Mouse (Mus musculus) cerebellum, adult 9-10 months (tissue): ENCODE results near the gene Bad.

Experiments used
- DNase-seq: peaks from one replicate; pipeline ENCODE4 v3.0.0; 2022

Bad gene

GRCm38 (mm10) chr19:6915276-6915675 is 26.4 kb upstream of the Bad start:
- DNase-seq: no peak

GRCm38 (mm10) chr19:6916496-6916895 is 25.2 kb upstream of the Bad start:
- DNase-seq: peak; percentile 26

- DNase-seq: peak; percentile 33
Measured at GRCm38 (mm10) chr19:6918321-6918720, 23.3 kb upstream of the Bad start.

GRCm38 (mm10) chr19:6919431-6919830 is 22.2 kb upstream of the Bad start:
- DNase-seq: peak; percentile 48

DNA sequence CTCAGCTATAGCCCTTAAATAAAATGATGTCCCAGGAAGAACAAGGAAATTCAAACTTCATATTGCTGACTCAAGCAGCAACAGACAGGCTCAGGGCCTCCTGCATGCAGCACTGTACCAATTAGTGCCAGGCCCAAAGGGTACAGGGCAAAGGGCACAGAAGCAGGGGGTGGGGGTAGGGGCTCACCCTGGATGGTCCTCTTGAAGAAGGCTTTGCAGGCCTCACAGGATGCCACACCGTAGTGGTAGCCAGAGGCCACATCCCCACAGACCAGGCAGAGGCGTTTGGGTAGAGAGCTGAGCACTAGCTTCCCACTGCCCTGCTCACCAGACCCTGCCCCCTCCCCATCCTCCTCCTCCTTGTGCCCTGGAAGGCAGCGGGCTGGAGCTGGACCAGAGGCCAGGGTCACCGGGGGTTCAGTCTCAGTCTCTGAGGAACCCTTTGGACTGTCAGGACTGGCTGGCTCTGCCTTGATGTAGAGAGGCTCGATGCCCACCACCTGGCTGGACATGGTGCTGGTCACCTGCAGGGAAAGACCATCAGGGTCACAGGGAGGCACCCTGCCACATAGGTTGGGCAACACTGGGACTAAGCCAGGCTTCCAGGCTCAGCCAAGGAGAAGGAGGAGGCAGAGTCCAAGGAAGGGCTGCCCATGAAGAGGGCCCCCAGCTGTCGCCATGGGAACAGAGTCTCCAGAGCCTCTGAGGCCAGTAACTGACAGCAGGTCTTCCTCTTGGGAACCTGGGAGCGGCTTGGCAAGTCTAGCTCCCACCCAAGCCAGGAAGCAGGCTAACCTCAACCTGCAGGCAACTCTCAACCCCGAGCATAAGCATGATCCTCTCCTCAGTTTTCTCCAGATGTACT is 21.6 kb upstream of the Bad start:
- peak; percentile 81 for DNase-seq

- DNase-seq: peak; percentile 84
Measured at GRCm38 (mm10) chr19:6920741-6921636, 20.7 kb upstream of the Bad start.

DNA sequence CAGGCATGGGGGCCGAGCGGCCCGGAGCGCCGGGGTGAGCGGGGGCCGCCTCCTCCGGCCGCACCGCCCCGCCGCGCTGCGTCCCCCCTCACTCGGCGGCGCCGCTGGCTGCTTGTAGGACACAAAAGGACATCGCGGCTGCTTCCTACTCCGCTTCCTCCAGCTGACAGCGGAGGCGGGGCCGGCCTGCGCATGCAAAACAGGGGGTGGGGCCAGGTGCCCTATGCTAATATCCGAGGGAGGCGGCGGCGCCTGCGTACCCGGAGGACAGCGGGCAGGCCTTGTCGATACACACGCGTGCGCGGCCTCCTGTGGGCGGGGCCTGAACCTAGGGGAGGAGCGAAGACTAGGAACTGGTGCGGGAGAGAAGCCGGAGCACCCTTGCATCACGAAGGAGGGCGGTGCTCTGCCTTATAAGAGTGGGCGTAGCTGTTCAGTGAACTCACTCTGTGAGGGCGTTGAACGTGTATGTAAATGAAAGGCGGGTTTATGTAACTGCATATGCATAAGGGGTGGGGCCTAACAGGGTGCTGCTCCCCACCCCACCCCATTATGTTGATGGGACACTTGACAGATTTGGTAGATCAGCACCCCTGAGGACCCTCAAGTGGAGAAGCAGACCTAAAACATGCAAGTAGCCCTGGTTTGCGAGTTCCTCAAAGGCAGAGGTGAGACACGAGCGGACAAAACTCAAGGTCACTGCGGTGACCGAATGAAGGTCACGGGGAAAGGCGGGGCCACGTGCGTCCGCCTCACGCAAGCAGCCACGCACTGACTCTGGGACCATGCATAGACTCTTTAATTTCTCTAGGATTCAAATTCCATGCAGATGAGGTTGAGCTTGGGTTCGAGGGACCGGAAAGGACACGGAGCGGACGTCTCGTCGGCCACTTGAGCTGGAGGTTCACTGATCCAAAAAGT is 19.8 kb upstream of the Bad start, which contains the start of gene Esrra:
Gene Esrra, minus strand, starts transcription at position 167 of the 921 bp plus-strand sequence.
- peak; percentile 100 for DNase-seq

DNA sequence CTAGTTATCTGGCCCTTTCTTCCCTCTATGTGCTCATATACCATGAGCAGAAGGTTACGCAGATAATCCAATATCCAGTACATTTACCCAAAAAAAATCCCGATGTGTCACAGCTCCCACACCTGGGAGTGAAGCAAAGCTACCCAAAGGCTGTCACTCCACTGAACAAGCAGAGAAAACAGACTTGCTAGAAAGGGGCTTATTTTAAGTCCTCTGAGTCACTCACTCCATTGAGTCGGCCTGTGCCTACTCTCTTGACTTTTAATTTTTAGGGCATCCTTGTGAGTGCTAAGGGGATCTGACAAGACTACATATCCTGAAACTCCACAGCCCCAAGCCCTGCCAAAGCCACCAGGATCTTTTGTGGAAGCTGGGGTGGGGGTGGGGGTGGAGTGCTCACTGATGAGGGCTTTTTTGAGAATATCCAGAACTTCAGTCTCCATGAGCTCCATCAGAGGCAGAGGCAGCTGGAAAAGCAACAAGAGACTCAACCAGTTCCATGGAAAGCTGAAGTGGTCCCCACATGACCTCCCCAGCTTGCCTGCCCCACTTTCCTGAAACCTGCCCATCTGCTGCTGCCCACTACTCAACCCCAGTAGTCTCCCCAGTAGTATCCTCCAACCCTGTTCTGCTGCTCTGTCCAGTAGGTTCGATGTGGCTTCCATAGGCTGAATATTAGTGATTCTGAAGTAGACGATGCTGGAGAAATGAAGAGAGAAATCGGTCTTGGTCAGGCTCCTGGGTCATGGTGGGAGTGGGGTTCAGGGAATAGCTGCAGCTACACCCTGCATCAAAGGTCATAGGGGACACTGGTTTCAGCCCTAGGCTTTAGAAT is 18.5 kb upstream of the Bad start:
- no peak for DNase-seq

DNA sequence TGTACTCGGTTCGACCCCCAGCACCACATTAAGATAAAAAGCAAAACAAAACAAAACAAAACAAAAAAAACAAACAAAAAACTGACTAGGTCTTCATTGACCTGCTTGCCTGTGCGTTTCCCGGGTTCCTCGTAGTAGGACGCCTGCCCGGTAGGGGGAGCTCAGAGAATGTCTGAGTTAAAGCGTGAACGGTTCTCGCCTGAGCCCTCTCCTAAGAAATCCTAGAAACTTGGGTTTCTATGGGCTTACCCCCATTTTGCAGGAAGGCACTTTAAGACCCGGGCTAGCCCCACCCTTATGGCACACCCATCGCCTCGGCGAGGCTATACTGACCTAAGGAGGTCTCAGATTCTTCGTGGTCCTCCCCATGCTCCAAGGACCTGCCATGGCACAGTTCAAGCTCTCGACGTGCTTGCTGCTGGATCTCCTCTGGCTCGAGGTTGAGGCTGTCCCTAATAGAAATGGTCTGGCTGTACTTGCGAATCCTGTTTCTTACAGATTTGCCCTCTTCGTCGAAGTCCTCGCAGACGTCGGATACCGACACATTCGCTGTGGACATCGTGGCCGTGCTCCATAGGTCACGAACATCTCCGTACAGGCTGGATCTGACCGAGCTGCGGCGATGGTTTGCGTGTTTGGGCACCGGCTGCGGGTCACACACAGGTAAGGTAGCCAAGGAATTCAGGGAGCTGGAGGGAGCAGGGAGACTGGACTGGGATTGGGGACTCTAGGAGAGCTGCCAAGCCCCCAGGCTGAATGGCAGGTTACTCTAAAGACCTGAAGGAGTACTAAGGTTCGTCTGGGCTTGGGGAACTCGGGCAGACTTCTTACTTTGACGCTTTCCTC is 17.0 kb upstream of the Bad start:
- peak; percentile 94 for DNase-seq

GRCm38 (mm10) chr19:6925307-6925573 is 16.4 kb upstream of the Bad start, which contains the start of gene Catsperz:
Gene Catsperz, minus strand, starts transcription at chr19:6925380.
- no peak for DNase-seq

GRCm38 (mm10) chr19:6925611-6926329 is 15.9 kb upstream of the Bad start:
- DNase-seq: no peak

- DNase-seq: no peak
Measured at GRCm38 (mm10) chr19:6926559-6927255, 15.0 kb upstream of the Bad start.

DNA sequence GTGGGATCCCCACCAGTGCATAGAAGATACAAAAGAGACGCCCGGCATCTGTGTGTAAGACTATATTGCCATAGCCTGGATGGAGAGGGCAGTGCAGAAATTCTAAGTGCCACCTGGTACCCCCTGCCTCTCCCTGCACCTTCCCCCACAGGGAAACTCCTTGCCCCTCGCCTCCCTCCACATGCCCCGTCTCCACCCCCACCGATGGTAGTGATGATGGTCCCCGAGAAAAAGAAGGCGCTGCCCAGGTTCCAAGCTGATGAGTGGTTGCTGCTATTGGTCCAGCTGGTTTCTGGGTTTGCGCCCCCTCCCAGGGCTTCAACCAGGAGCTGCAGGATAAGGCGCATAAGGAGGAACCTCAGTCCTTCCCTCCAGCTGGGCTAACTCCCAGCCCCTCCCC is 13.6 kb upstream of the Bad start:
- no peak for DNase-seq

GRCm38 (mm10) chr19:6931002-6931401 is 10.7 kb upstream of the Bad start:
- no peak for DNase-seq

DNA sequence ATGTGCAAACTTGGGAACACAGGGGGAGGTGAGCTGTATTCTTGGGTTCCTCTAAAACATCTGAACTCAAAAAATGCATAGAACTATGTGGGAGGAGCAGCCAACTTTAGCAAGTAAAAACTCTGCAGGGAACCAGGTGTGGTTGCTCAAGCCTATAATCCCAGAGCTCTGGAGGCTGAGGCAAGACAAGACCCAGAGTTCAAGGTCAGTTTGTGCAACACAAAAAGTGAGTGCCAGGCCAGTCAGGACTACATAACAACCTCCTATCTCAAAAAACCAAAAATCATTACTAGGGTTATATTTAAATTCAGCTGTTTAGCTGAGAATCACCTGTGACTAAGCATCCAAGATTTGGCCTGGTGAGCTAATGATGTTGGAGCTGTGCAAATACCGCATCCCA is 9.6 kb upstream of the Bad start:
- DNase-seq: no peak

GRCm38 (mm10) chr19:6933102-6933435 is 8.6 kb upstream of the Bad start:
- DNase-seq: no peak

DNA sequence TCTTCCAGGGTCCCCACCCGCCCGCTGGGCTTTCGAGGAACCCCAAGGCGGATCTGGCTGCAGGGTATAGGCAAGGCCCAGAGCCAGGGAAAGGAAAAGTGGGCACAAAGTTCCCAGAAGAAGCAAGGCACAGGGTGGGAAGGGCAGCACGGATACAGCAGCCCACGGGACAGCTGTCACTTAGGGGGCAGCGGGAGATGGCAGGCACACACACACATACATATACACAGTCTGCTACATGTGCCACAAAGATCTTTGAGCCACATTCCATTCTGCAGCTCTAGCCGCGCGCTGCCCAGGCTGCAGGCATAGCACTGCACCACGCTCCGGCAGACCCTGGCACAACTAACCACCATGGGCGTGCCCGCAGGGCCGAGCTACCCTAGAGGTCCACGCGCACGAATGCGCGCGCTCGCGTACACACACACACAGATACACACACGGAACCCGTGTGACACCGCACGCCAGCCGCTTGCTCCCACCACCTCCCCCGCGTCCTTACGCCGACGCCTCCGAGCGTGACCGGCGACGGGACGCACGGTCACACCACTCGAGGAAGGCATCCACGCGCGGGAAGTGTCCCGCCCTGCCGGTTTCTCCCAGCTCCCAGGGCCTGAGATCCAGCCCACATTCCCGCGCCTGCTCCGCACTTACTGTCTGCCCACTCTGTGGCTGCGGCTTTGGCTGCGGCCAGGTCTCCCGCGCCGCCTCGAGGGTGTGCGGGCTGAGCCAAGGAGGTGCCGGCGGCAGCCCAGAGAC is 8.0 kb upstream of the Bad start:
- peak; percentile 81 for DNase-seq

GRCm38 (mm10) chr19:6934195-6934977 is 7.3 kb upstream of the Bad start, which contains the start of gene Kcnk4:
Gene Kcnk4, minus strand, starts transcription at chr19:6934515.
- no peak for DNase-seq
